Mouse (Mus musculus): ENCODE measurements around the gene Card14.

DNA sequence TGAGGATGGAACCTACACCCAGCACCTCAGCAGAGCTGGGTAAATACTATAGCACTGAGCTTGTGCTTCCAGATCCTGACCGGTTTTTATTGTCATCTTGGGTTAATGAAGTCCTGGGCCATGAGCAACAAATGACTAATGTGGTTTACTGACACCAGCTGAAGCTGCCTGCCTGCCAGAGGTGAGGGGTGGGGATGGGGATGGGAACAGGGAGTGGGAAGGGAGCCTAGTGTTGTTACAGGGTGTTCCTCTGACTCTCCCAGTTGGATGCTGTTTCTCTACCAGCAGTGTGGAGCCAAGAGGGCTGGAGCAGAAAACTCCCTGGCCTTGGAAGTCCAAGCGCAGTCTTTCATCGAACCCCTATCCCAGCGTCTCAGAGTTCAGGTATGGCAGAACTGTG, 9.2 kb downstream of the Card14 start:
- no peak for TF ChIP-seq POLR2A (IDR thresholded peaks at IDR 0.05; ENCODE audit: low read depth, low read length)
- TF ChIP-seq ETS1 (conservative IDR thresholded peaks at IDR 0.05; ENCODE audit: low read depth, low read length) = no peak
- TF ChIP-seq CTCF (conservative IDR thresholded peaks at IDR 0.05 in 1 of 2, IDR thresholded peaks at IDR 0.05 in 1 of 2; ENCODE audit: low read depth in 2 of 2, low read length in 2 of 2) = no peak
- no peak for TF ChIP-seq ZNF384 (IDR thresholded peaks at IDR 0.05; ENCODE audit: low read depth, low read length)
- no peak for TF ChIP-seq EP300 (IDR thresholded peaks at IDR 0.05; ENCODE audit: low read length)
- TF ChIP-seq ZC3H11A (IDR thresholded peaks at IDR 0.05; ENCODE audit: low read depth, low read length) = no peak
- no peak for TF ChIP-seq BHLHE40 (IDR thresholded peaks at IDR 0.05; ENCODE audit: low read depth, low read length)

All from CH12.LX (cell line).